Comparison of ENCODE assay signal across 8 mouse cellular contexts in the genomic region with DNA sequence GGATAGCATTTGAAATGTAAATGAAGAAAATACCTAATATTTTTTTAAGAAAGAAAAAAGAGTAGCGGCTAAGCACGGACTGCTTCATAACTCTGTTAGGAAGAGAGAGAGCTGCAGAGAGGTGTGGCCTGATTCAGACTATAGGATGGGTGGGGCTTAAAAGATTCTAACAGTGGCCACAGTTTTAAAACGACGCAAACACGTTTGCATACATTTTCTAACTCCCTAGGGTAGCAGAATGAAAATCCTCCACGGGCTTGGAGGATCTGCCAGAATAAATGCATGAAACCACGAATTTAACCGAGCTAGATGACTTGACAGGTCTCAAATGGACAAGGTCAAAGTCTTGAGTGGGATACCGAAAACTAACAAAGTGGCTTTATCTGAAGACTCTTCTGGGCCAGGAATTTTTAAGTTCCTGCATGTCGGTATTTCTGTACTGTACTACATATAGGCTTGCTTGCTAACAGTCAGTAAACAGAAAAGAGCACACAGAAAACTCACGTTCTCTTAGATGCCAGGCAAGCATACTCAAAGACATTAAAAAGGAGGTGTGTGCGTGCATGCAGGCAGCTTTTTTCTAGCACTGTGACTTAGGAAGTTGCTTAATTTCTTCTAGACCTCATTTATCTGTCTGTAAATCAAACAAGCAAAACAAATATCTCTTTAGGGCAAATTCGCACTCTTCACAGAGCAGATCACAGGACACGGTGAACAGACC. TPM values are rescaled to one million over a fixed set of nuclear protein-coding genes. Genes with fewer than 3 reads are reported as not detected.
DNase-seq lines count a peak whose midpoint lies in the region; ATAC-seq and TF ChIP-seq lines count a peak whose summit lies in the region.

No protein-coding gene starts in this region.

- no peak for TF ChIP-seq POLR2A in liver, adult 2 months (IDR thresholded peaks at IDR 0.05; ENCODE audit: extremely low read depth, insufficient read depth, low read length)

- 0 out of 2 replicates have a peak, but pooled peaks have one; percentile 1 for ATAC-seq in cerebellum, adult (ENCODE audit: insufficient number of reproducible peaks, low FRiP score, low TSS enrichment)
- ATAC-seq in forebrain, embryonic 12.5 days (ENCODE audit: low FRiP score) = peak; percentile 28; the same call in 1 of the 2 replicates
- ATAC-seq in stomach, embryonic 15.5 days (ENCODE audit: insufficient read depth, low FRiP score, low read depth) = no peak

- H3K36me3 ChIP-seq in forebrain, embryonic 12.5 days (replicated peaks) = no peaks in the 10 kb centered on the region
- H3K36me3 ChIP-seq in liver, adult 2 months (ENCODE audit: control insufficient read depth, insufficient read depth, low read length) = no peaks in the 10 kb centered on the region
- no peaks in the 10 kb centered on the region for H3K36me3 ChIP-seq in stomach, embryonic 15.5 days

- H3K9ac ChIP-seq in forebrain, embryonic 12.5 days = no peak overlapping the region
- H3K9ac ChIP-seq in liver, adult 2 months (ENCODE audit: low read depth, low read length) = no peak overlapping the region
- H3K9ac ChIP-seq in stomach, embryonic 15.5 days = no peak overlapping the region

- peaks cover 13% of the 10 kb centered on the region for H3K4me1 ChIP-seq in forebrain, embryonic 12.5 days
- H3K4me1 ChIP-seq in liver, adult 2 months (ENCODE audit: control insufficient read depth, insufficient read depth, low read length) = peaks cover 12% of the 10 kb centered on the region; the same call in 1 of the 2 replicates
- peaks cover 21% of the 10 kb centered on the region for H3K4me1 ChIP-seq in stomach, embryonic 15.5 days

- no peak for TF ChIP-seq CTCF in liver, adult 2 months (IDR thresholded peaks at IDR 0.05; ENCODE audit: low read depth, low read length)

- H3K27ac ChIP-seq in forebrain, embryonic 12.5 days = no peak overlapping the region
- H3K27ac ChIP-seq in liver, adult 2 months (replicated peaks; ENCODE audit: insufficient read depth, low read depth, low read length) = peak overlapping the region; percentile 30; the same call in 1 of the 2 replicates
- no peak overlapping the region for H3K27ac ChIP-seq in stomach, embryonic 15.5 days

- no peaks in the 10 kb centered on the region for H3K9me3 ChIP-seq in forebrain, embryonic 12.5 days
- no peaks in the 10 kb centered on the region for H3K9me3 ChIP-seq in stomach, embryonic 15.5 days

- 31% methylated on average over 14 of the region's 14 CpGs for WGBS in forebrain, embryonic 12.5 days
- WGBS in liver, adult 2 months = 14% methylated on average over 14 of the region's 14 CpGs
- 18% methylated on average over 14 of the region's 14 CpGs for WGBS in stomach, embryonic 15.5 days

- H3K4me2 ChIP-seq in forebrain, embryonic 12.5 days = peak overlapping the region; percentile 87
- peak overlapping the region; percentile 89 for H3K4me2 ChIP-seq in stomach, embryonic 15.5 days

- DNase-seq in cerebellum, postnatal 4 days (ENCODE audit: low spot score in 2 of 2) = no peak
- peak; percentile 69 for DNase-seq in CD4-positive, CD25-positive, alpha-beta regulatory T cell, adult 2 months (ENCODE audit: low read depth, low spot score)
- no peak for DNase-seq in liver, adult 2 months (ENCODE audit: extremely low read depth, low read depth, low spot score)
- no peak for DNase-seq in layer of hippocampus, postnatal 25 days (ENCODE audit: extremely low spot score in 1 of 2, low spot score in 1 of 2)
- DNase-seq in layer of hippocampus, adult 11-12 months (ENCODE audit: low spot score) = no peak

- peaks cover 14% of the 10 kb centered on the region; the same call in 1 of the 2 replicates for H3K79me2 ChIP-seq in liver, adult 2 months (ENCODE audit: control insufficient read depth, insufficient read depth, low read length)

- peaks cover 35% of the 10 kb centered on the region for H3K27me3 ChIP-seq in forebrain, embryonic 12.5 days
- no peaks in the 10 kb centered on the region for H3K27me3 ChIP-seq in liver, adult 2 months (ENCODE audit: control insufficient read depth, insufficient read depth, low read length)
- H3K27me3 ChIP-seq in stomach, embryonic 15.5 days (replicated peaks) = no peaks in the 10 kb centered on the region

- H3K4me3 ChIP-seq in forebrain, embryonic 12.5 days (replicated peaks) = peak overlapping the region; percentile 4; the same call in 1 of the 2 replicates
- H3K4me3 ChIP-seq in liver, adult 2 months (ENCODE audit: insufficient read depth, low read depth, low read length) = peak overlapping the region; percentile 27; the same call in 1 of the 2 replicates
- peak overlapping the region; percentile 85 for H3K4me3 ChIP-seq in stomach, embryonic 15.5 days (replicated peaks)

RNA-seq across cellular contexts. Expression of a gene that starts 0.5 kb away (rescaled TPM):
- polyA plus RNA-seq in forebrain, embryonic 12.5 days (2016; fragmentation: Nextera tagmentation; extraction: Ambion mirVana) = 26.3 and 27.2 TPM in 2 replicates
- 414 and 570 TPM in 2 replicates for total RNA-seq in liver, adult 2 months (2014; rRNA removed)
- polyA plus RNA-seq in liver, adult 2 months (2012; rRNA removed) = 420 and 447 TPM in 2 replicates
- 107 and 111 TPM in 2 replicates for polyA plus RNA-seq in stomach, embryonic 15.5 days (2015; fragmentation: Nextera tagmentation; extraction: Ambion mirVana)
- 10 to 100 TPM; 26.1 to 28.7 TPM for total RNA-seq in layer of hippocampus, postnatal 25 days (2021)

RNA-seq across cellular contexts. Expression of a gene that starts 25.4 kb away (rescaled TPM):
- polyA plus RNA-seq in forebrain, embryonic 12.5 days (2016; fragmentation: Nextera tagmentation; extraction: Ambion mirVana) = 1.1 and 2.4 TPM in 2 replicates
- total RNA-seq in liver, adult 2 months (2014; rRNA removed) = 0.40 and 0.55 TPM in 2 replicates
- 0.36 and 0.64 TPM in 2 replicates for polyA plus RNA-seq in liver, adult 2 months (2012; rRNA removed)
- polyA plus RNA-seq in stomach, embryonic 15.5 days (2015; fragmentation: Nextera tagmentation; extraction: Ambion mirVana) = 0.55 and 0.73 TPM in 2 replicates
- not detected for total RNA-seq in layer of hippocampus, postnatal 25 days (2021)

RNA-seq across cellular contexts. Expression of a gene that starts 53.5 kb away (rescaled TPM):
- 6.7 and 8.1 TPM in 2 replicates for polyA plus RNA-seq in forebrain, embryonic 12.5 days (2016; fragmentation: Nextera tagmentation; extraction: Ambion mirVana)
- total RNA-seq in liver, adult 2 months (2014; rRNA removed) = 2.6 and 3.0 TPM in 2 replicates
- 2.8 and 3.3 TPM in 2 replicates for polyA plus RNA-seq in liver, adult 2 months (2012; rRNA removed)
- polyA plus RNA-seq in stomach, embryonic 15.5 days (2015; fragmentation: Nextera tagmentation; extraction: Ambion mirVana) = 42.4 and 43.1 TPM in 2 replicates
- 1 to 10 TPM; 4.3 to 4.8 TPM for total RNA-seq in layer of hippocampus, postnatal 25 days (2021)

Comparison
In these comparisons a context has a peak if more than half of its experiments do, and no peak if none do; other contexts are left out.
1. H3K4me3 ChIP-seq: peak in every context shown above with its lines; median percentile 85 in stomach, embryonic 15.5 days; 27 in liver, adult 2 months; 4 in forebrain, embryonic 12.5 days.